Mouse (Mus musculus) spleen, postnatal 10 days (tissue): ENCODE data around the gene Noa1.

Source experiments
- DNase-seq, 2 experiments: peaks; one replicate each; pipeline ENCODE4 v3.0.0; 2021 to 2022; ENCODE audit warnings: low spot score in 2 of 2

Noa1 gene

DNA sequence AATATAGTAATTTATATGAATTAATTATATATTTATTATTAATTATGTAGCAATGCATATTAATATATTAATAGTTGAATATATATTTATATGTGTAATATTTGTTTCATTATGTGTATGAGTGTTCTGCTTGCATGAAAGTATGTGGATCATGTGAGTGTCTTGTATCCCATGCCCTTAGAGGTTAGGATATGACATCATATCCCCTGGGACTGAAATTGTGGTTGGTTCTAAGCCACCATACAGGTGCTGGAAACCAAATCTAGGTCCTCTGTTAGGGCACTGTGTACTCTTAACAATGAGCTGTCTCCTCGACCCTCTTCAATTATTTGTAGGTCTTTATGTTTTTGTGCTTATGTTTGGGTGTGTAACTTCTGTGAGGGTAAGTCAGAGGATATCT lies 56.7 kb downstream of the Noa1 start:
- no peak for DNase-seq

DNA sequence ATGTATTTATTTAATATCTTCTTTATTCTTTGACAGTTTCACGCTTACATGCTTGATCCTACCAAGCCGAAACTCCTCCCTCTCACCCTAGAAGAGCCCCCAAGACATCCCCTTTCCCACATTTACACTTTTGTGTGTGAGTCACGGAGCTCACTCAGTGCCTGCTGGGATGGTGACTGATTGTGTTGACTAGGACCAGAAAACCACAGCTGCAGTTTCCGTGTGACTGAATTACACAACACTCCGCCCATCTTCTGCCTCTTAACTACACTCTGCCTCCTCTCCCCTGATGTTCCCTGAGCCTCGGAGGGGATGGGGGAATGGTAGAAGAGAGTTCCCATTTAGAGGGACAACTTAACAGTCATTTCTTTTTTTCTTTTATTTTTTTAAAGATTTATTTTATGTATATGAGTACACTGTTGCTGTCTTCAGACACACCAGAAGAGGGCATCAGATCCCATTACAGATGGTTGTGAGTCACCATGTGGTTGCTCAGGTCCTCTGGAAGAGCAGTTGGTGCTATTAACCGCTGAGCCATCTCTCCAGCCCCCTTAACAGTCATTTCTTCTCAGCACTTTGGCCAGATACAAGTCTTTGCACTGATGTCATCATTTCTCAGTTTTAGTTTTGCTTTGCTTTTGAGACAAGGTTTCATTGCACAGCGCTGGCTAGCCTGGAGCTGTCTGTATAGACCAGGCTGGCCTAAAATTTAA lies 57.6 kb downstream of the Noa1 start:
- no peak for DNase-seq

DNA sequence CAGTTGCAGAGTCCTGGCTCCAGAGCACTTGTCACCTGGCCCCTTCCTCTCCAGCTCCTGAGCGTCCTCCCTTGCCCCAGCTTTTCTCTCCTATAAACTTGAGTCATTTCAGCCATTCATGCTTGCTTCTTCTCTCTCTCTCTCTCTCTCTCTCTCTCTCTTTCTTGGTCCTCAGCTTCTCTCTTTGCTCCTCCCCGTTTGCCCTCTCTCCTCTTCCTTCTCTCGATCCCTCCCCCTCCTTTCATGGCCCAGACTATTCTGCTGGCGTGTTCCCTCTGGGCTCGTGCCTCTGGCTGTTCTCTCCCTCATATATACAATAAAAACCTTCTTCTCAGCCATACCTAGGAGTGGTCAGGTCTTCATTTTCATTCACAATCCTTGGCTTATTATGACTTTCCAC lies 58.2 kb downstream of the Noa1 start:
- DNase-seq, result no peak

DNA sequence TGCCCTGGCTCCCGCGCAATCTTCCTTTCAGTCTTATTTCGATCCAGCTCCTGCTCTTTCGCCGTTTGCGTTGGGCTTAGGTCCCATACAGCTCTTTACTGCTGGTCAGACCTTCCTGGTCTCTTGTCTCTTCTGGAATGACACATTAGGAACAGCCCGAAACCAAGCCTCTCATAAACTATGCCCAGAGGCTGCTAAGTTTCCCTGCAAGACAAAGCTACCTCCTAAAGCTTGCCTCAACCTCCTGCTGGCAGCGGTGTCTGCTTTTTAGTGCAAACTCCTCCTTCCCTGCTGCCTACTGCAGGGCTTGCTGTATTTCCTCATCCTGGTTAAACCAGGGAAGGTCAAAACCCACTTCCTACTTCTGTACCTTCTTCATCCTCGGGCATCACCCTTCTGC lies 59.8 kb downstream of the Noa1 start:
- DNase-seq, result no peak

DNA sequence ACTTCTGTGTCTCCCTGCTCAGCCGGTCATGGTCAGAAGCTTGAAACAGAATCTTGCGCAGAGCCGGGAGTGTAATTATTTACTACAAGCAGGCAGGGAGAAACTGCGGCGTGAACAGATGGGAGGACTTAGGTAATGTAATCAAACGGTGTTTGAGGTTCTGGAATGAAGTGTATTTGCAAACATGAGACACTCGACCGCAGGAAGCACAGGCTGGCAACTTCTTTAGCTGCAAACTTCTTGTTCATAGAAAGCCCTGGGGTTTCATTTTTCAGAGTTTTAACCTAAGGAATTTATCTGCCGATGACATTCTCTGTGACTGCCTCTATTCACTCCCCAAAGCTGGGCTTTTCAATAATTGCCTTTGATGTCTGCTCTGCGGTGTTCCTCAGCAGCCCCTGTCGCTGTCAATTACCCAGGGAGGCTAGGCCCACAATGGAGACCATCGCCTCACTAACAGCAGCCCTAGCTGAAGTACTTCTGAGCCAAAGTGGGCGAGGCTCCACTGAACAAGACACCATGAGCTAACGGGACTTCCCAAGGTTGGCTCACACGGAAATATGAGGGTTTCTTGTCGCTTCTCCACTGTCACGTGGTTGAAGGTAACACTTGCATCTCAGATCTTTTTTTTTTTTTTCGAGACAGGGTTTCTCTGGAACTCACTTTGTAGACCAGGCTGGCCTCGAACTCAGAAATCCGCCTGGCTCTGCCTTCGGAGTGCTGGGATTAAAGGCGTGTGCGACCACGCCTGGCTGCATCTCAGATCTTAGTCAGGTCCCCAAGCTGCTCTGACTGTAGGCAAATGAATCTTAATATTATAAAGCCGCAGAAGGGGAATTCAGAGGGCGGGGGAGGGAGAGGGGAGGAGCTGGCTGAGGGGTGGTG lies 63.9 kb downstream of the Noa1 start:
- peak in 1 of 2 experiments; percentile 37 for DNase-seq

DNA sequence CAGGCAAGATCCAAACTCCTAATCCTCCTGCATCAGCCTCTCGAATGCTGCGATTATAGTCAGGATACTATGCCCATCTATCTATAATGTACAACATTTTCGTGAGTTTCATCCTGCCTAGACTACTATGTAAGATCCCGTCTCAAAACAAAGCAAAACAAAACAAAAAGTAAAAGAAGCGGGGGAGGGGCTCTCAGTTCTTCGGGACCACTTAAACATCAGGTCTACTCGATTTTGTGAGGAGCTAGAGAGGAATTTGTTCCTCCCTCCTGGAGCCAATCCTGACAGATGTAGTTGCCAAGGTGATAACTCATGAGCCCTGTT lies 64.5 kb downstream of the Noa1 start:
- no peak for DNase-seq

DNA sequence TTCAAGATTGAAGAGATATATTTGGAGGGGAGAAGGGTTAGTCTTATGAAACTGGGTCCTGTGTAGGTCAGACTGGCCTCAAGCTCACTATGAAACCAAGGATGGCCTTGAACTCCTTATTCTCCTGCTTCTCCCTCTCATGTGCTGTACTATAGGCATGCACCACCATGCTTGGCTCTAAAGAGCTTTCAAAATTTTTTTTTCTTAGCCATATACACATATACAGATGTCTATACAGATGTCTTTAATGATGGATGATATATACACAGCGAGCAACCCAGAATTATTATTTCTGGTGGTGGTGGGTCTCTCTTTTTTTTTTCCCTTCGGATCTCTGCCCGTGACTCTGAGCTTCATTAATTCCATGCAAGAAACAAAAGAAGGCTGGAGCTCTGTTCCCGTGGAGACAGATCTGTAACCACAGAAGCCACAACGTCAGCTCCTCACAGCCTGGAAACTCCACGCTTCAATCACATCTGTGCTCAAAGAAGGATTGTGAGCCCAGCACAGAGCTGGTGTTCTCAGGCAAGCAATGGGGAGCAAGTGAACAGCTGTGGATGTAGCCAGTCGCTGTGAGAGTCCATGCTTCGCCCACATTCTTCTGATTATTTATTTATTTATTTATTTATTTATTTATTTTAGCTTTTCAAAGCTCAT lies 65.4 kb downstream of the Noa1 start:
- DNase-seq, result no peak
